Mouse (Mus musculus): ENCODE data around the gene Olfr976. TPM values are rescaled to one million over a fixed set of nuclear protein-coding genes. Genes with fewer than 3 reads are reported as not detected.
"Not testable (repeated sequence)": the region's sequence is repeated elsewhere in the genome, so short reads cannot be mapped to it uniquely, and the experiment has no call there.

Olfr976 gene
- not detected in 2 replicates for total RNA-seq (2012; rRNA removed)
- polyA plus RNA-seq (2012; ENCODE audit: insufficient read depth in 1 of 2, insufficient read length in 2 of 2, low read depth in 1 of 2, low replicate concordance in 2 of 2, missing spikeins in 1 of 2) = not detected

DNA sequence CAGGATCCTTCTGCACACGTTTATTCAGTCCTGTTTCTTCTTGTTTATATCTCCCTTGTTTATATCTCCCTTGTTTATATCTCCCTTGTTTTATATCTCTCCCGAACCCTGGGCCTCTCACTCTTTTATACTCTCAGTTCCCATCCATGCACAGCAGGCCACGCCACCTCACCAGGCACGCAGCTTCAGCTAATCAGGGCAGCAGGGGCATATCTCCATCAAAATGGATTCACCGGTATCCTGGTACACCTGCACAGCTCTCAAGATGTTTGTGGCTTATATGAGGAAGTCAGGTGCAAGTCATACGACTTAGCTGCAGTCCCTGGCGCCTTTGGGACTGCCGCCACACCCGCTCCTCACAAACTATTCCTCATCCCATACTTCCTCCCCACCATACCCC is at the start of gene Olfr976:
Gene Olfr976, minus strand, starts transcription at position 101 of the 400 bp plus-strand sequence.
- H3K27me3 ChIP-seq (ENCODE audit: control insufficient read depth in 1 of 2, insufficient read depth in 2 of 2, low read length in 2 of 2); H3K4me1 ChIP-seq (ENCODE audit: control insufficient read depth in 1 of 2, insufficient read depth in 2 of 2, low read length in 2 of 2); H3K79me2 ChIP-seq (ENCODE audit: control insufficient read depth, insufficient read depth, low read length, poor library complexity); H3K4me3 ChIP-seq (ENCODE audit: control insufficient read depth in 1 of 2, insufficient read depth in 1 of 2, low read depth in 2 of 2, low read length in 2 of 2); DNase-seq (ENCODE audit: low read depth, low spot score); H3K36me3 ChIP-seq (ENCODE audit: control insufficient read depth in 1 of 2, insufficient read depth in 2 of 2, low read length in 2 of 2); H3K9ac ChIP-seq (ENCODE audit: control insufficient read depth, low read depth, low read length, poor library complexity, severe bottlenecking); H3K9me3 ChIP-seq (replicated peaks; ENCODE audit: insufficient read depth, low read length); H3K27ac ChIP-seq (ENCODE audit: control insufficient read depth, low read depth, low read length): not testable (repeated sequence)

- no peak for DNase-seq (ENCODE audit: low read depth, low spot score)
- no peaks in the 10 kb centered on the region for H3K4me1 ChIP-seq (ENCODE audit: control insufficient read depth in 1 of 2, insufficient read depth in 2 of 2, low read length in 2 of 2)
- H3K36me3 ChIP-seq (ENCODE audit: control insufficient read depth in 1 of 2, insufficient read depth in 2 of 2, low read length in 2 of 2) = no peaks in the 10 kb centered on the region
- no peak within 1 kb of the TSS for H3K27ac ChIP-seq (ENCODE audit: control insufficient read depth, low read depth, low read length)
- TF ChIP-seq TAL1 (IDR thresholded peaks at IDR 0.05; ENCODE audit: low read length) (no peak), MAFK (IDR thresholded peaks at IDR 0.05; ENCODE audit: borderline replicate concordance, low read depth, low read length) (no peak), GATA1 (IDR thresholded peaks at IDR 0.05; ENCODE audit: low read depth, low read length) (no peak), E2F4 (IDR thresholded peaks at IDR 0.05; ENCODE audit: borderline replicate concordance, low read depth, low read length) (no peak), HCFC1 (IDR thresholded peaks at IDR 0.05; ENCODE audit: low read depth, low read length) (no peak), NRF1 (IDR thresholded peaks at IDR 0.05; ENCODE audit: insufficient read depth, low read depth, low read length, poor library complexity, severe bottlenecking) (no peak)
- H3K9me3 ChIP-seq (replicated peaks; ENCODE audit: insufficient read depth, low read length) = no peaks in the 10 kb centered on the region
- H3K27me3 ChIP-seq (ENCODE audit: control insufficient read depth in 1 of 2, insufficient read depth in 2 of 2, low read length in 2 of 2) = no peaks in the 10 kb centered on the region
- H3K79me2 ChIP-seq (ENCODE audit: control insufficient read depth, insufficient read depth, low read length, poor library complexity) = no peaks in the 10 kb centered on the region
- no peak within 1 kb of the TSS for H3K4me3 ChIP-seq (ENCODE audit: control insufficient read depth in 1 of 2, insufficient read depth in 1 of 2, low read depth in 2 of 2, low read length in 2 of 2)
- H3K9ac ChIP-seq (ENCODE audit: control insufficient read depth, low read depth, low read length, poor library complexity, severe bottlenecking) = no peak within 1 kb of the TSS
Measured at GRCm38 (mm10) chr9:40009482-40009881, 48.5 kb upstream of the Olfr976 start, which contains the start of gene Olfr980. Gene Olfr980 (minus strand): TSS chr9:40009582.

DNA sequence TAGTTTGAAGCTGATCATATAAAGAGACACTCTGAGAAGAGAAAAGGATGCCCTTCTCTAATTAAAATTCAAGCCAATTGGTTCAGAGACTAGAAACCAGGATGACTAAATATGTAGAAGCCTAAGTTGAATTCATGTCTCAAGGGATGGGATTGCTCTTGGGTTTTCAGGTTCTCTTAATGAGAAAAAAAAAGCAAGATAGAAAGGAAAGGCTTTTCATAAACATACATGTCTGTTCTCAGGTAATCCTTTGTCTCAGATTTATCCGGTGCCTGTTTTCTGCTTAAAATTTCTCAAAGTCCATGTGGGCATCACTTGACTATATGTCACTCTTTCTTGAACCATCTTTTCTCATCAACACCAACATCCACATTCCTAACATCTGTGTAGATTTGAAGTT is 42.4 kb upstream of the Olfr976 start, which contains the start of gene Olfr979:
Gene Olfr979, minus strand, starts transcription at position 101 of the 400 bp plus-strand sequence.
- no peaks in the 10 kb centered on the region for H3K36me3 ChIP-seq (ENCODE audit: control insufficient read depth in 1 of 2, insufficient read depth in 2 of 2, low read length in 2 of 2)
- no peaks in the 10 kb centered on the region for H3K79me2 ChIP-seq (ENCODE audit: control insufficient read depth, insufficient read depth, low read length, poor library complexity)
- H3K9ac ChIP-seq (ENCODE audit: control insufficient read depth, low read depth, low read length, poor library complexity, severe bottlenecking) = no peak within 1 kb of the TSS
- no peaks in the 10 kb centered on the region for H3K4me1 ChIP-seq (ENCODE audit: control insufficient read depth in 1 of 2, insufficient read depth in 2 of 2, low read length in 2 of 2)
- no peak within 1 kb of the TSS for H3K27ac ChIP-seq (ENCODE audit: control insufficient read depth, low read depth, low read length)
- DNase-seq (ENCODE audit: low read depth, low spot score) = no peak
- no peak within 1 kb of the TSS for H3K4me3 ChIP-seq (ENCODE audit: control insufficient read depth in 1 of 2, insufficient read depth in 1 of 2, low read depth in 2 of 2, low read length in 2 of 2)
- TF ChIP-seq CHD2 (IDR thresholded peaks at IDR 0.05; ENCODE audit: low read length) (no peak), E2F4 (IDR thresholded peaks at IDR 0.05; ENCODE audit: borderline replicate concordance, low read depth, low read length) (no peak), UBTF (IDR thresholded peaks at IDR 0.05; ENCODE audit: borderline replicate concordance, insufficient read depth, low read depth, low read length) (no peak), SMC3 (IDR thresholded peaks at IDR 0.05; ENCODE audit: low read depth, low read length) (no peak), CHD1 (IDR thresholded peaks at IDR 0.05; ENCODE audit: low read depth, low read length) (no peak), USF1 (IDR thresholded peaks at IDR 0.05; ENCODE audit: low read depth, low read length) (no peak), JUND (IDR thresholded peaks at IDR 0.05; ENCODE audit: low read depth, low read length) (no peak), MYC (IDR thresholded peaks at IDR 0.05; ENCODE audit: low read depth, low read length) (no peak), NRF1 (IDR thresholded peaks at IDR 0.05; ENCODE audit: insufficient read depth, low read depth, low read length, poor library complexity, severe bottlenecking) (no peak), MAFK (IDR thresholded peaks at IDR 0.05; ENCODE audit: borderline replicate concordance, low read depth, low read length) (no peak), MXI1 (IDR thresholded peaks at IDR 0.05; ENCODE audit: low read depth, low read length) (no peak), GABPA (IDR thresholded peaks at IDR 0.05; ENCODE audit: low read depth, low read length) (no peak), HCFC1 (IDR thresholded peaks at IDR 0.05; ENCODE audit: low read depth, low read length) (no peak), MYB (IDR thresholded peaks at IDR 0.05; ENCODE audit: low read depth, low read length) (no peak), MAX (IDR thresholded peaks at IDR 0.05; ENCODE audit: low read length) (no peak), POLR2A (IDR thresholded peaks at IDR 0.05; ENCODE audit: control insufficient read depth in 1 of 2, insufficient read depth in 1 of 2, low read depth in 1 of 2, low read length in 2 of 2, poor library complexity in 1 of 2) (no peak)
- no peaks in the 10 kb centered on the region for H3K27me3 ChIP-seq (ENCODE audit: control insufficient read depth in 1 of 2, insufficient read depth in 2 of 2, low read length in 2 of 2)
- H3K9me3 ChIP-seq (replicated peaks; ENCODE audit: insufficient read depth, low read length) = no peaks in the 10 kb centered on the region

All from MEL (cell line).